Mouse (Mus musculus) ES-E14 (cell line): Measurements from ENCODE around the gene Ccdc66. TPM values are rescaled to one million over a fixed set of nuclear protein-coding genes. Genes with fewer than 3 reads are reported as not detected.

Experiments used
- total RNA-seq: library from RNA; depleted of rRNA; stranded (reverse); fragments of 300-350 nt; gene quantifications from 2 replicates; pipeline ENCODE4 v1.2.3, GENCODE M21; 2012; rRNA removed

Gene Ccdc66
- total RNA-seq, 1 experiment = 12.7 TPM

Other genes with a start within 250 kb of the Ccdc66 start
- 45.3 and 51.8 TPM in 2 replicates for gene Fam208a, start 79.6 kb downstream of the Ccdc66 start, total RNA-seq
- 9.1 and 11.2 TPM in 2 replicates for gene Erc2, start 114.0 kb upstream of the Ccdc66 start, total RNA-seq